Mouse (Mus musculus) CH12.LX (cell line): ENCODE data around the gene Sumo2. TPM values are rescaled to one million over a fixed set of nuclear protein-coding genes. Genes with fewer than 3 reads are reported as not detected.

Experiments used
- DNase-seq: peaks from one replicate; pipeline ENCODE4 v3.0.0-alpha.2; 2013; ENCODE audit errors: extremely low read depth
- H3K27ac ChIP-seq: 2 replicates; pipeline ENCODE4 v1.5.1; 2012; ENCODE audit warnings: low read depth, mild to moderate bottlenecking, control low read depth, moderate library complexity; ENCODE audit not compliant: insufficient read depth
- H3K27me3 ChIP-seq: replicated peaks from 2 replicates; pipeline ENCODE3; 2012; ENCODE audit warnings: inconsistent platforms
- H3K36me3 ChIP-seq, 2 experiments: replicated peaks in 1 of 2; 2 replicates each; pipeline versions ENCODE3 to v1.6.1; 2012; ENCODE audit warnings: inconsistent platforms in 1 of 2, low read length in 1 of 2, mild to moderate bottlenecking in 1 of 2, mixed read lengths in 1 of 2, moderate library complexity in 1 of 2; ENCODE audit not compliant: control insufficient read depth in 1 of 2, insufficient read depth in 1 of 2
- H3K4me1 ChIP-seq, 2 experiments: 2 replicates each; pipeline ENCODE4 v1.6.1; 2012; ENCODE audit warnings: inconsistent platforms in 1 of 2, moderate library complexity in 1 of 2; ENCODE audit not compliant: insufficient read depth in 2 of 2, control insufficient read depth in 1 of 2
- H3K4me2 ChIP-seq: 2 replicates; pipeline ENCODE4 v1.6.1; 2012; ENCODE audit warnings: low read depth, mild to moderate bottlenecking, control low read depth; ENCODE audit not compliant: poor library complexity, insufficient read depth, severe bottlenecking
- H3K4me3 ChIP-seq, 3 experiments: fragments of 150-350 bp in 1 of 3; sonication (generic) in 1 of 3; replicated peaks in 1 of 3; 2 replicates each; pipeline versions ENCODE3 to v1.5.1; 2011 to 2012; ENCODE audit warnings: low read depth in 2 of 3, low read length in 2 of 3, mild to moderate bottlenecking in 2 of 3, moderate library complexity in 2 of 3, control low read depth in 1 of 3, improper control_type of control experiment in 1 of 3, inconsistent platforms in 1 of 3, mixed read lengths in 1 of 3; ENCODE audit not compliant: poor library complexity in 1 of 3
- H3K79me2 ChIP-seq: replicated peaks from 2 replicates; pipeline ENCODE4 v1.6.1; 2012; ENCODE audit warnings: mild to moderate bottlenecking, moderate library complexity; ENCODE audit not compliant: control insufficient read depth, poor library complexity, insufficient read depth, severe bottlenecking; ENCODE audit errors: extremely low read depth
- H3K9ac ChIP-seq: 2 replicates; pipeline ENCODE4 v1.6.1; 2012; ENCODE audit warnings: low read depth, mild to moderate bottlenecking, control low read depth, moderate library complexity; ENCODE audit not compliant: insufficient read depth
- H3K9me3 ChIP-seq: replicated peaks from 2 replicates; pipeline ENCODE3; 2012; ENCODE audit warnings: low read length, inconsistent platforms, mixed read lengths
- BHLHE40 ChIP-seq: IDR thresholded peaks from 2 replicates; pipeline ENCODE4 v1.6.1; 2011; ENCODE audit warnings: mild to moderate bottlenecking, low read depth, low read length, improper control_type of control experiment
- CHD1 ChIP-seq: IDR thresholded peaks from 2 replicates; pipeline ENCODE4 v1.6.1; 2012; ENCODE audit warnings: low read depth, low read length, improper control_type of control experiment, inconsistent platforms
- CHD2 ChIP-seq: IDR thresholded peaks from 2 replicates; pipeline ENCODE4 v1.6.1; 2011; ENCODE audit warnings: low read length, improper control_type of control experiment
- CTCF ChIP-seq, 2 experiments: IDR thresholded peaks in 1 of 2; conservative IDR thresholded peaks in 1 of 2; 2 replicates each; pipeline ENCODE4 v1.5.1; 2011 to 2012; ENCODE audit warnings: low read depth in 2 of 2, low read length in 2 of 2, improper control_type of control experiment in 1 of 2, inconsistent platforms in 1 of 2, mild to moderate bottlenecking in 1 of 2, moderate library complexity in 1 of 2
- E2F4 ChIP-seq: IDR thresholded peaks from 2 replicates; pipeline ENCODE4 v1.6.1; 2011; ENCODE audit warnings: low read depth, low read length, improper control_type of control experiment; ENCODE audit not compliant: insufficient replicate concordance
- ELF1 ChIP-seq: IDR thresholded peaks from 2 replicates; pipeline ENCODE4 v1.6.1; 2014; ENCODE audit warnings: low read depth, mild to moderate bottlenecking, inconsistent platforms, low read length, improper control_type of control experiment
- EP300 ChIP-seq: IDR thresholded peaks from 2 replicates; pipeline ENCODE4 v1.6.1; 2011; ENCODE audit warnings: low read length, improper control_type of control experiment
- GABPA ChIP-seq: IDR thresholded peaks from 2 replicates; pipeline ENCODE4 v1.6.1; 2012; ENCODE audit warnings: low read depth, low read length, improper control_type of control experiment, inconsistent platforms; ENCODE audit not compliant: insufficient replicate concordance
- HCFC1 ChIP-seq: IDR thresholded peaks from 2 replicates; pipeline ENCODE4 v1.6.1; 2012; ENCODE audit warnings: low read depth, mild to moderate bottlenecking, inconsistent platforms, low read length, improper control_type of control experiment
- IRF4 ChIP-seq: IDR thresholded peaks from 2 replicates; pipeline ENCODE4 v1.6.1; 2014; ENCODE audit warnings: low read depth, mild to moderate bottlenecking, inconsistent platforms, low read length, improper control_type of control experiment
- JUN ChIP-seq: IDR thresholded peaks from 2 replicates; pipeline ENCODE4 v1.6.1; 2011; ENCODE audit warnings: low read depth, mild to moderate bottlenecking, low read length, improper control_type of control experiment, moderate library complexity; ENCODE audit not compliant: insufficient read depth
- JUND ChIP-seq: conservative IDR thresholded peaks from 2 replicates; pipeline ENCODE4 v1.6.1; 2011; ENCODE audit warnings: low read depth, low read length, improper control_type of control experiment
- KAT2A ChIP-seq: IDR thresholded peaks from 2 replicates; pipeline ENCODE4 v1.6.1; 2012; ENCODE audit warnings: low read length, improper control_type of control experiment, inconsistent platforms; ENCODE audit not compliant: insufficient replicate concordance
- MAFK ChIP-seq: IDR thresholded peaks from 2 replicates; pipeline ENCODE4 v1.6.1; 2011; ENCODE audit warnings: low read length, improper control_type of control experiment; ENCODE audit not compliant: insufficient replicate concordance
- MAX ChIP-seq: IDR thresholded peaks from 2 replicates; pipeline ENCODE4 v1.6.1; 2011; ENCODE audit warnings: low read length, improper control_type of control experiment
- MAZ ChIP-seq: IDR thresholded peaks from 2 replicates; pipeline ENCODE4 v1.6.1; 2012; ENCODE audit warnings: low read depth, mild to moderate bottlenecking, inconsistent platforms, low read length, improper control_type of control experiment, moderate library complexity
- MXI1 ChIP-seq: IDR thresholded peaks from 2 replicates; pipeline ENCODE4 v1.6.1; 2011; ENCODE audit warnings: mild to moderate bottlenecking, low read depth, low read length, improper control_type of control experiment
- NELFE ChIP-seq: IDR thresholded peaks from 2 replicates; pipeline ENCODE4 v1.6.1; 2011; ENCODE audit warnings: low read depth, low read length, improper control_type of control experiment
- PAX5 ChIP-seq: IDR thresholded peaks from 2 replicates; pipeline ENCODE4 v1.6.1; 2012; ENCODE audit warnings: low read length, inconsistent platforms, mixed read lengths
- POLR2A ChIP-seq: IDR thresholded peaks from 2 replicates; pipeline ENCODE4 v1.6.1; 2011; ENCODE audit warnings: low read depth, mild to moderate bottlenecking, improper control_type of control experiment, low read length
- POLR2AphosphoS2 ChIP-seq: IDR thresholded peaks from 2 replicates; pipeline ENCODE4 v1.6.1; 2011; ENCODE audit warnings: low read depth, low read length, improper control_type of control experiment
- RAD21 ChIP-seq: IDR thresholded peaks from 2 replicates; pipeline ENCODE4 v1.6.1; 2011; ENCODE audit warnings: low read depth, mild to moderate bottlenecking, low read length, improper control_type of control experiment, moderate library complexity
- SIN3A ChIP-seq: IDR thresholded peaks from 2 replicates; pipeline ENCODE4 v1.6.1; 2012; ENCODE audit warnings: low read length, improper control_type of control experiment, inconsistent platforms
- SMC3 ChIP-seq: IDR thresholded peaks from 2 replicates; pipeline ENCODE4 v1.6.1; 2011; ENCODE audit warnings: low read depth, low read length, improper control_type of control experiment
- TBP ChIP-seq: conservative IDR thresholded peaks from 2 replicates; pipeline ENCODE4 v1.6.1; 2011; ENCODE audit warnings: low read depth, low read length, improper control_type of control experiment
- TCF12 ChIP-seq: IDR thresholded peaks from 2 replicates; pipeline ENCODE4 v1.6.1; 2014; ENCODE audit warnings: low read depth, mild to moderate bottlenecking, inconsistent platforms, low read length, improper control_type of control experiment
- UBTF ChIP-seq: IDR thresholded peaks from 2 replicates; pipeline ENCODE4 v1.6.1; 2012; ENCODE audit warnings: low read depth, mild to moderate bottlenecking, inconsistent platforms, low read length, improper control_type of control experiment, moderate library complexity
- USF1 ChIP-seq: IDR thresholded peaks from 2 replicates; pipeline ENCODE4 v1.6.1; 2014; ENCODE audit warnings: low read depth, mild to moderate bottlenecking, inconsistent platforms, low read length, improper control_type of control experiment
- USF2 ChIP-seq: conservative IDR thresholded peaks from 2 replicates; pipeline ENCODE4 v1.6.1; 2011; ENCODE audit warnings: low read depth, low read length, improper control_type of control experiment
- ZC3H11A ChIP-seq: IDR thresholded peaks from 2 replicates; pipeline ENCODE4 v1.6.1; 2012; ENCODE audit warnings: low read depth, mild to moderate bottlenecking, inconsistent platforms, low read length, improper control_type of control experiment
- ZKSCAN1 ChIP-seq: IDR thresholded peaks from 2 replicates; pipeline ENCODE4 v1.6.1; 2012; ENCODE audit warnings: low read depth, inconsistent platforms, low read length, improper control_type of control experiment, borderline replicate concordance
- ZMIZ1 ChIP-seq: IDR thresholded peaks from 2 replicates; pipeline ENCODE4 v1.6.1; 2012; ENCODE audit warnings: low read depth, mild to moderate bottlenecking, inconsistent platforms, low read length, improper control_type of control experiment
- ZNF384 ChIP-seq: IDR thresholded peaks from 2 replicates; pipeline ENCODE4 v1.6.1; 2012; ENCODE audit warnings: low read depth, low read length, improper control_type of control experiment, inconsistent platforms
- dilution Hi-C: fragments of 300-500 bp; cut with MboI; formaldehyde crosslinking; loops from 2 replicates; pipeline ENCODE4 v1.14.3; 2020; ENCODE audit warnings: low sequenced_read_pairs; ENCODE audit not compliant: extremely low pct_unique_long_range_greater_than_20kb, extremely low pct_ligation_motif_present
- in situ Hi-C: fragments of 300-500 bp; cut with MboI; formaldehyde crosslinking; loops from 3 replicates; pipeline ENCODE4 v1.14.3; 2019; ENCODE audit warnings: low sequenced_read_pairs, low pct_ligation_motif_present, low pct_unique_long_range_greater_than_20kb, mixed read lengths
- polyA plus RNA-seq: library from polyadenylated mRNA; unstranded; fragments of >175 nt; gene quantifications from 2 replicates; pipeline ENCODE4 v1.2.1, GENCODE M21; 2012; ENCODE audit warnings: low read depth; ENCODE audit not compliant: insufficient read length
- total RNA-seq, 2 experiments: library from RNA; depleted of rRNA; stranded (reverse); fragments of 300-350 nt in 1 of 2; fragments of >200 nt in 1 of 2; gene quantifications; 2 replicates each; pipeline ENCODE4 v1.2.3; 2012 to 2014

Sumo2 gene
- total and polyA plus RNA-seq, 3 experiments, result 480 to 1,752 (median 1,020) TPM

DNA sequence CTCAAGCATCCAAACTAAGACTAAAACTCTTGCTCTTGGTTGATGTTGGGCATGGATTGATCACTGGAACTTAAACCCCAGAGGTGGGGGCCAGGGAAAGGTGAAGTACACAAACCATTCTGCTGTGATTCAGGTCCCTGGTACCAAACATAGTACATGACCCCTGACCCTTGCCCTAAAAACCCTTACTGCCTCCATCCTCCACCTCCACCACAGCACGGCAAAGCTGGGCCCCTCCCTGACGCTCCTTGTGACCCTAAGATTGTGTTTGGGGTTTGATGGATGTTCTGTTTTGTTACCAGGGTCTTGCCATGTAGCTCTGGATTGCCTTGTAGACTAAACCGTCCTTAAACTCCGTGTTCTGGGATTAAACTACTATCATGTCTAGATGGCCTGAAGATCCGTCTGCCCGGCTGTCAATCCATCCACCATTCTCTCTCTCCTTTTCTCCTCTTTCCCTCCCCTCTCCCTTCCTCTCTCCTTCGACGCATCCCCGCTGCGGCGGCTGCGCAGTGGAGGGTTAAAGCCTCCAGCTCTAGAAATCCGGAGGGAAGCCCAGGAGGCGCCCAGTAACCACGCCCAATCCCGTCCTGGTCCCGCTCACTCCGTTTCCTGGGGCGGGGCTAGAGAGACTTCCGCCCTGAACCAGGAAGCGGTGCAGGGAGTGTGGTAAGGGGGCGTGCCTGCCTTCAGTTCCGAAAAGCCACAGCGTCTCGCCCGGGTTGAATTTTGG is 60.9 kb downstream of the Sumo2 start, which contains the start of gene Armc7 (continued):
- TF ChIP-seq BHLHE40 (peak; percentile 25; the same call in 1 of the 2 replicates), TBP (no peak; the same call in 1 of the 2 replicates), MAX (no peak; the same call in 1 of the 2 replicates), RAD21 (no peak), KAT2A (0 out of 2 replicates have a peak, but pooled peaks have one; percentile 50), CHD1 (no peak), UBTF (no peak), EP300 (no peak), ELF1 (peak; percentile 99), IRF4 (peak; percentile 32; the same call in 1 of the 2 replicates), NELFE (peak; percentile 84), TCF12 (peak; percentile 68; the same call in 1 of the 2 replicates), POLR2A (peak; percentile 92), SMC3 (no peak), HCFC1 (peak; percentile 79), USF2 (no peak), MAZ (no peak), MXI1 (peak; percentile 96), ZC3H11A (no peak), SIN3A (peak; percentile 99)
- TF ChIP-seq, all 38 proteins: peak for 16

DNA sequence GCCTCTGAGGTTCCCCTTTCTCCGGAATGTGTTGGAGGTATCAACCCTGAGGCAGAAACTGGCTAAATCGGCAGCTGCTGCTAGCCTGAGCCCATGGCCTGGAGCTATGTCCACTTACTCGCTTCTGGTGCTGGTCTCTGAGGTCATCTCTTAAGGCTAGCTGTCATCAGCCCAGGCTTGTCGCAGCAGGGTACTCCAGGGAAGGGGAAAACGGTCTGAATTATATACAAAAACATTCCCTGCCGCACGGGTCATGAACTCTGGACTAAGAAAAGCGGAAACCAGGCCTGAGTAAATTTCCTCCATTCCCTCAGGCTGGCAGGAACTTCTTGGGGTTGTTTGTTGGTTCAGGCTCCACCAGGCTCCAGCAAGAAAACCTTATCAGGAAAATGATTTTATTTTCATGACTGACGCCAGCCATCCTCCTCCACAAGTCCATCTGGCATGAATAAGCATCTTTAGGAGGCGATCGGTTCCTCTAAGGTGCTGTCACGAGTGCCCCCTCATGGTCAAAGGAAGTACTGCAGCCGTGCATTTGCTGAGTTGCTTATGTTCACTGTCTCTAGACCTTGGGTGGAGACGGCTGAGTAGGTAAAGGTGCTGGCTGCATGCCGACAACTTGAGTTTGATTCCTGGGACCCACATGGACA is 62.3 kb downstream of the Sumo2 start:
- Histone ChIP-seq H3K4me3 (peak overlapping the region; percentile 28 to 33 (median 32)), H3K27me3 (no peaks in the 10 kb centered on the region), H3K4me1 (peaks cover 9 to 45% of the 10 kb centered on the region in 2 experiments), H3K79me2 (peaks cover 17% of the 10 kb centered on the region), H3K9me3 (no peaks in the 10 kb centered on the region), H3K36me3 (peaks cover 5 to 8% of the 10 kb centered on the region in 2 experiments), H3K4me2 (peak overlapping the region; percentile 17), H3K9ac (peak overlapping the region; percentile 11), H3K27ac (peak overlapping the region; percentile 2; the same call in 1 of the 2 replicates)
- DNase-seq, result peak; percentile 99
- dilution Hi-C loops (no loop called here), in situ Hi-C loops (loop anchor here (5.0 to 10.0 kb wide), 3 partner anchors 59 to 259 kb away; partner anchors contain the start of gene Atp5h)
- peak; percentile 63 for TF ChIP-seq HCFC1
- no peak for TF ChIP-seq PAX5
- TF ChIP-seq MXI1, result peak; percentile 80
- TF ChIP-seq CHD1, result 0 out of 2 replicates have a peak, but pooled peaks have one; percentile 39
- TF ChIP-seq USF2, result no peak
- no peak for TF ChIP-seq JUN
- TF ChIP-seq POLR2AphosphoS2, result no peak
- TF ChIP-seq CHD2, result peak; percentile 45; the same call in 1 of the 2 replicates
- TF ChIP-seq JUND, result 0 out of 2 replicates have a peak, but pooled peaks have one; percentile 28
- TF ChIP-seq MAFK, result peak; percentile 96
- TF ChIP-seq E2F4, result peak; percentile 70; the same call in 1 of the 2 replicates
- no peak for TF ChIP-seq ZNF384
- no peak for TF ChIP-seq ZMIZ1
- peak; percentile 99 to 100 for TF ChIP-seq CTCF (conservative IDR thresholded peaks at IDR 0.05 in 1 of 2, IDR thresholded peaks at IDR 0.05 in 1 of 2; ENCODE audit: low read depth in 2 of 2, low read length in 2 of 2)
- no peak for TF ChIP-seq UBTF
- no peak for TF ChIP-seq GABPA
- peak; percentile 51; the same call in 1 of the 2 replicates for TF ChIP-seq EP300
- peak; percentile 88 for TF ChIP-seq MAX
- no peak for TF ChIP-seq ZKSCAN1
- TF ChIP-seq USF1, result no peak
- TF ChIP-seq SIN3A, result peak; percentile 93
- TF ChIP-seq ZC3H11A, result peak; percentile 62
- TF ChIP-seq RAD21, result peak; percentile 92
- TF ChIP-seq IRF4, result peak; percentile 76
- TF ChIP-seq BHLHE40, result 0 out of 2 replicates have a peak, but pooled peaks have one; percentile 46
